Mouse (Mus musculus) myocyte (in vitro differentiated cells): ENCODE results near the gene Npsr1. TPM values are rescaled to one million over a fixed set of nuclear protein-coding genes. Genes with fewer than 3 reads are reported as not detected.

Source experiments
- H3K27me3 ChIP-seq: one replicate; pipeline ENCODE4 v1.6.1; 2011; ENCODE audit not compliant: control insufficient read depth, insufficient read depth, insufficient read length
- H3K36me3 ChIP-seq: one replicate; pipeline ENCODE4 v1.6.1; 2011; ENCODE audit not compliant: control insufficient read depth, insufficient read depth
- H3K4me2 ChIP-seq: one replicate; pipeline ENCODE4 v1.6.1; 2011; ENCODE audit warnings: low read depth, control low read depth
- H3K4me3 ChIP-seq: one replicate; pipeline ENCODE4 v1.5.1; 2011; ENCODE audit warnings: mild to moderate bottlenecking, control low read depth, moderate library complexity
- H3K79me2 ChIP-seq: one replicate; pipeline ENCODE4 v1.6.1; 2011; ENCODE audit not compliant: control insufficient read depth, insufficient read depth
- H3ac ChIP-seq: one replicate; pipeline ENCODE4 v1.6.1; 2011; ENCODE audit not compliant: control insufficient read depth, insufficient read length
- CEBPB ChIP-seq: IDR thresholded peaks from 2 replicates; pipeline ENCODE4 v1.6.1; 2011; ENCODE audit warnings: mild to moderate bottlenecking, moderate library complexity; ENCODE audit not compliant: poor library complexity, insufficient read depth, severe bottlenecking
- E2F4 ChIP-seq: IDR thresholded peaks from one replicate; pipeline ENCODE4 v1.6.1; 2011; ENCODE audit warnings: mild to moderate bottlenecking, control low read depth, moderate library complexity; ENCODE audit not compliant: insufficient read depth
- MAX ChIP-seq: IDR thresholded peaks from one replicate; pipeline ENCODE4 v1.6.1; 2011; ENCODE audit warnings: low read depth, mild to moderate bottlenecking, control low read depth
- MYOD1 ChIP-seq, 3 experiments: IDR thresholded peaks; one replicate each; pipeline ENCODE4 v1.6.1; 2011; ENCODE audit warnings: control low read depth in 2 of 3, low read depth in 2 of 3, mild to moderate bottlenecking in 2 of 3, moderate library complexity in 1 of 3; ENCODE audit not compliant: insufficient read length in 2 of 3, control insufficient read depth in 1 of 3
- MYOG ChIP-seq, 3 experiments: IDR thresholded peaks; one replicate each; pipeline ENCODE4 v1.6.1; 2011; ENCODE audit warnings: control low read depth in 2 of 3, low read depth in 2 of 3, mild to moderate bottlenecking in 2 of 3; ENCODE audit not compliant: insufficient read length in 2 of 3, control insufficient read depth in 1 of 3, insufficient read depth in 1 of 3
- POLR2A ChIP-seq: IDR thresholded peaks from one replicate; pipeline ENCODE4 v1.6.1; 2011; ENCODE audit warnings: low read depth, mild to moderate bottlenecking, control low read depth, moderate library complexity; ENCODE audit not compliant: insufficient read length
- POLR2AphosphoS2 ChIP-seq: IDR thresholded peaks from one replicate; pipeline ENCODE4 v1.6.1; 2011; ENCODE audit warnings: low read depth, control low read depth; ENCODE audit not compliant: insufficient read length
- REST ChIP-seq: IDR thresholded peaks from one replicate; pipeline ENCODE4 v1.6.1; 2011; ENCODE audit warnings: mild to moderate bottlenecking, control low read depth, moderate library complexity; ENCODE audit not compliant: insufficient read depth, insufficient read length
- SRF ChIP-seq: IDR thresholded peaks from one replicate; pipeline ENCODE4 v1.6.1; 2011; ENCODE audit warnings: low read depth; ENCODE audit not compliant: control insufficient read depth, insufficient read length
- TCF12 ChIP-seq: IDR thresholded peaks from one replicate; pipeline ENCODE4 v1.6.1; 2011; ENCODE audit warnings: mild to moderate bottlenecking, control low read depth; ENCODE audit not compliant: poor library complexity, insufficient read depth, severe bottlenecking
- TCF3 ChIP-seq: IDR thresholded peaks from one replicate; pipeline ENCODE4 v1.6.1; 2011; ENCODE audit warnings: low read depth, control low read depth; ENCODE audit not compliant: insufficient read length
- USF1 ChIP-seq: IDR thresholded peaks from one replicate; pipeline ENCODE4 v1.6.1; 2011; ENCODE audit warnings: low read depth, mild to moderate bottlenecking, control low read depth, moderate library complexity
- polyA plus RNA-seq: library from polyadenylated mRNA; unstranded; fragments of >200 nt; fragmentation: generic; extraction: Trizol; gene quantifications from one replicate; pipeline ENCODE4 v1.2.1, GENCODE M21; 2012; ENCODE audit warnings: missing spikeins

Npsr1 gene
- polyA plus RNA-seq, 1 experiment: not detected

DNA sequence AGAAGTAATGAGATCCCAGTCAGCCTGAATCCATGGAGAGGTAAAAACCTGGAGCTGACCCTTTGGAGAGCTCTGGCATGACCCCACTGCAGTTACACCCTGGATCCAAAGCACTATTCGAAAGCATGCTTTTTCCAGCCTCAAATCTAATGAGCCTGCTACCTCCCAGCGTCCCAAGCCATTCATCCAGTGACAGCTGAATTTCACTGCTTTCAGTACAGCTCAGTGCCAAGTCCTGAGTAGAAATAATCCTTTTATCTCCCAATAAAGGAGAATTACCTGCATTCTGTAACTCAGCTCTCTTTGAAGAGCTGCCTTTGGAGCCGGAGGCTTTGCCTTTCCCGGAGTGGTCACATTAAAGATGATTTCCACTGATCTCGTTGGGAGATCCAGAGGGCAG lies 209.2 kb downstream of the Npsr1 start:
- no peaks in the 10 kb centered on the region for H3K79me2 ChIP-seq
- no peak overlapping the region for H3ac ChIP-seq
- no peak overlapping the region for H3K4me2 ChIP-seq
- no peak overlapping the region for H3K4me3 ChIP-seq
- TF ChIP-seq TCF3 (no peak), REST (no peak), E2F4 (no peak), SRF (no peak), POLR2AphosphoS2 (no peak), USF1 (no peak), POLR2A (no peak), MYOD1 (IDR thresholded peaks at IDR 0.05; ENCODE audit: control insufficient read depth in 1 of 3, insufficient read length in 2 of 3, low read depth in 2 of 3) (no peak), CEBPB (no peak), MYOG (IDR thresholded peaks at IDR 0.05; ENCODE audit: control insufficient read depth in 1 of 3, insufficient read depth in 1 of 3, insufficient read length in 2 of 3, low read depth in 2 of 3) (no peak), TCF12 (no peak)
- H3K27me3 ChIP-seq: no peaks in the 10 kb centered on the region
- no peaks in the 10 kb centered on the region for H3K36me3 ChIP-seq

DNA sequence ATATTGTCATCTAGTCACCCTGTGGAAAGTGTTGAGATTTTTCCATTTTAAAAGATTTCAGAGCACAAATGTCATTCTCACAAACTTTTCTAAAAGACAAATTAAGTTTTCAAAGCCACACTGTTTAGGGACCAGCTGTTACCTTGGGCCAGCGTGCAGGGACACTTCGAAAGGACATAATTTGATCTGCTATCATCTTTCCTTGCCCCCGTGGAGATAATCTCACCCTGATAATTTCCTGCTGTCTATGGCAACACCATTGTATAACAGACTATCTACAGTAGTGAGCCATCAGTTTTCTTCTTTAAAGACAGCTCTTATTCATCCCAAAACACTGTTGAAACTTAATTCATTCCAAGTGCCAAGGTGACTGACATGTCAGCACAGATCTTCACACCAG lies 209.6 kb downstream of the Npsr1 start:
- H3ac ChIP-seq: no peak overlapping the region
- no peaks in the 10 kb centered on the region for H3K79me2 ChIP-seq
- H3K4me3 ChIP-seq: no peak overlapping the region
- H3K4me2 ChIP-seq: no peak overlapping the region
- H3K27me3 ChIP-seq: no peaks in the 10 kb centered on the region
- H3K36me3 ChIP-seq: no peaks in the 10 kb centered on the region
- TF ChIP-seq MAX (no peak), MYOG (IDR thresholded peaks at IDR 0.05; ENCODE audit: control insufficient read depth in 1 of 3, insufficient read depth in 1 of 3, insufficient read length in 2 of 3, low read depth in 2 of 3) (no peak), REST (no peak)

DNA sequence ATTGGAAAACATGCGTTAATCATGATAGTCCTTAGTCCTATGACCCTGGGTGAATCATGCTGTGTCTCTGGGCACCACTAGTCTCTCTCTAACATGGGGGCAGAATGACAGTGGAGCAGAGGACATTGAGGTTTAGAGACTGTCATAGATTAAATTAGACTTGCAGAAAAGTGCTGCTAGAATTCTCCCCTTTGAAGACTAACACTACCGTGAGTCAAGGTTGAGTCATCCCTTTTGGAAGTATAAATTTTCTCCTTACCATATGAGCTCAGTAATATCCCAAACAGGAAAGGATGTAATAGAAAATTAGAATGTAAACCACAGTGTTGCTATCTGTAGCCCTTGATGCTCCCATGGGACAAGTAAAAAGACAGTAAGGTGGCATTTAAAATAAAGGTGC lies 218.0 kb downstream of the Npsr1 start:
- H3K4me3 ChIP-seq: no peak overlapping the region
- H3K27me3 ChIP-seq: no peaks in the 10 kb centered on the region
- no peak overlapping the region for H3ac ChIP-seq
- no peaks in the 10 kb centered on the region for H3K79me2 ChIP-seq
- no peak overlapping the region for H3K4me2 ChIP-seq
- TF ChIP-seq SRF (no peak), E2F4 (no peak), POLR2A (no peak), CEBPB (no peak), MAX (no peak), TCF3 (no peak), TCF12 (no peak), MYOD1 (IDR thresholded peaks at IDR 0.05; ENCODE audit: control insufficient read depth in 1 of 3, insufficient read length in 2 of 3, low read depth in 2 of 3) (no peak), USF1 (no peak), POLR2AphosphoS2 (no peak), REST (no peak), MYOG (IDR thresholded peaks at IDR 0.05; ENCODE audit: control insufficient read depth in 1 of 3, insufficient read depth in 1 of 3, insufficient read length in 2 of 3, low read depth in 2 of 3) (no peak)
- H3K36me3 ChIP-seq: no peaks in the 10 kb centered on the region

DNA sequence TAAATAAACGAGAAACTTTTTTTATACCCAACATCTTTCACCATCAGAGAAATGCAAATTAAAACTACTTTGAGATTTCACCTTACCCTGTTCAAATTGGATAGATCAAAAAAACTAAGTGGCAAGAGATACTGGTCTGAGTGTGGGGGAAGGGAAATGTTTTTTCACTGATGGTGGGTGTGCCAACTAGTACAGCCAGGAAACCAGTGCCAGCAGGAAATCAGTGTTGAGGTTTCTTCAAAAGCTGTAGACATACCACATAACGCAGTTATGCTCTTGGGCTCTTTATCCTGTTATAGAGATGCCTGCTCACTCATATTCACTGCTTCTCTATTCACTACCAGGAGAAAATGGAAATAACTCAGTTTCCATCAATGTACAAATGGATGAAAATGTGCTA lies 233.9 kb downstream of the Npsr1 start:
- Histone ChIP-seq H3K27me3 (no peaks in the 10 kb centered on the region), H3K4me3 (no peak overlapping the region), H3ac (no peak overlapping the region), H3K36me3 (no peaks in the 10 kb centered on the region), H3K4me2 (no peak overlapping the region), H3K79me2 (no peaks in the 10 kb centered on the region)
- TF ChIP-seq MAX (no peak), MYOD1 (IDR thresholded peaks at IDR 0.05; ENCODE audit: control insufficient read depth in 1 of 3, insufficient read length in 2 of 3, low read depth in 2 of 3) (no peak), POLR2A (no peak), CEBPB (no peak), REST (no peak), USF1 (no peak), TCF12 (no peak), E2F4 (no peak), SRF (no peak), POLR2AphosphoS2 (no peak), TCF3 (no peak), MYOG (IDR thresholded peaks at IDR 0.05; ENCODE audit: control insufficient read depth in 1 of 3, insufficient read depth in 1 of 3, insufficient read length in 2 of 3, low read depth in 2 of 3) (no peak)

GRCm38 (mm10) chr9:24341321-24341720 lies 243.5 kb downstream of the Npsr1 start:
- Histone ChIP-seq H3K4me3 (no peak overlapping the region), H3ac (no peak overlapping the region), H3K79me2 (no peaks in the 10 kb centered on the region), H3K4me2 (no peak overlapping the region), H3K27me3 (no peaks in the 10 kb centered on the region), H3K36me3 (no peaks in the 10 kb centered on the region)
- TF ChIP-seq USF1 (no peak), E2F4 (no peak)
